Mouse (Mus musculus): Measurements from ENCODE around the gene Tmem131l. TPM values are rescaled to one million over a fixed set of nuclear protein-coding genes. Genes with fewer than 3 reads are reported as not detected.

Tmem131l gene
- polyA plus RNA-seq, 1 experiment from 2014 or later = 70.8 TPM

DNA sequence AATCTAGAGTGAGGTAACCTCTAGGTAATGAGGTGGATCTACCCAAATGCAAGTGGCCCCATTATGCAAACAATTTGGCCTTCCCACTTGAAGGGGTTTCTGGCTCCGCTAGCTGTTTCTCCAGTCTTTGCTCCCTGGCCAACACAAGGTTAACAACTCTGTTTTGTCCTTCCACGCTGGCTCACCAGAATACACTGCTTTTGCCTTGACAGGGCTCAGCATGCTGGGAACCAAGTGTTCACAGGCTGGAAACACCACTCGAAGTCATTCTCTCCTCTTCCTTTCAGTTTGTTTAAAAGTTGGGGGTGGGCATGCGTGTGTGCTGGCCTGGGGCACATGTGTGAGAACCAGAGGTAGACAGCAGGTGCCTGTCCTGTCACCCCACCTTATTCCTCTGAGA lies 91.2 kb downstream of the Tmem131l start:
- peaks cover 54% of the 10 kb centered on the region for H3K36me3 ChIP-seq
- no peak for DNase-seq (ENCODE audit: low spot score)

DNA sequence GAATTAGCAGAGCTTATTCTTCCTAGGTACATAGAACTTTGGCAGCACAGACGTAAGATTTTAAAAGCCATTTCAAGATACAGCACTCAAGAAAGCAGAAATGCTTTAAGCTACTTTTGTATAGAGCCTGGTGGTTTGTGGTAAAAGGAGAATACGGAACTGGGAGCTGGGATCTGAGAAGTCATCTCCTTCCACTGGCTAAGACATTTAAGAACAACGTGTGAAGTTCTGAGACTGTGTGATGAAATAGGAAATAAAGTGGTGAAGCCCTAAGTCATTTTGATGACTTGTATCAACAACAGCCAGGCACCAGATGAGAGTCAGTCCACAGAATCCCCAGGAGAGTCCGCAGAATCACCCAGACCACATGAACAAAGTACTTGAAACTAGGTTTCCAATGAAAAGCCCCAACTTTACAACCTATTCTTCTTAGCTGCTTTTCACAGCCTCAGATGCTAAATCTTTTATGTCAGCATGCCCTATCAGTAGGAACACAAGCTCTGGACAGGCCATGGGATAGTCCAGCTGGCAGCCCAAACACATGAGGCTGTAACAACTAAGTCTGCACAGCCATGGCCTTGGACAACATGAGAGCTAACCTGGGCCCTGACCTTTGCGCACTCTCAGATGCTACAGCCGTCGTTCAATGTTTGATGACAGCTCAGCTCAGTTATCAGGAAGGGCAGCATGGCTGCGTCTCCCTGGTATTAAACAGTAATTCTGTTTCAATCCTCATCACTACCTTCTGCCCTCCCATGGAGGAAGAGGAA lies 92.3 kb downstream of the Tmem131l start:
- Histone ChIP-seq H3K4me1 (replicated peaks) (no peaks in the 10 kb centered on the region), H3K27me3 (ENCODE audit: insufficient read depth, poor library complexity, severe bottlenecking) (no peaks in the 10 kb centered on the region), H3K27ac (no peak overlapping the region), H3K9me3 (no peaks in the 10 kb centered on the region), H3K4me3 (no peak overlapping the region), H3K36me3 (peaks cover 48% of the 10 kb centered on the region)
- WGBS = 79% methylated on average over 8 of the region's 8 CpGs
- DNase-seq (ENCODE audit: low spot score) = no peak

More for the DNA sequence above, 91.2 kb downstream of the Tmem131l start:
- 76% methylated on average over 4 of the region's 4 CpGs for WGBS
- no peaks in the 10 kb centered on the region for H3K4me1 ChIP-seq (replicated peaks)
- no peaks in the 10 kb centered on the region for H3K9me3 ChIP-seq
- H3K4me3 ChIP-seq = no peak overlapping the region
- no peaks in the 10 kb centered on the region for H3K27me3 ChIP-seq (ENCODE audit: insufficient read depth, poor library complexity, severe bottlenecking)
- no peak overlapping the region for H3K27ac ChIP-seq

DNA sequence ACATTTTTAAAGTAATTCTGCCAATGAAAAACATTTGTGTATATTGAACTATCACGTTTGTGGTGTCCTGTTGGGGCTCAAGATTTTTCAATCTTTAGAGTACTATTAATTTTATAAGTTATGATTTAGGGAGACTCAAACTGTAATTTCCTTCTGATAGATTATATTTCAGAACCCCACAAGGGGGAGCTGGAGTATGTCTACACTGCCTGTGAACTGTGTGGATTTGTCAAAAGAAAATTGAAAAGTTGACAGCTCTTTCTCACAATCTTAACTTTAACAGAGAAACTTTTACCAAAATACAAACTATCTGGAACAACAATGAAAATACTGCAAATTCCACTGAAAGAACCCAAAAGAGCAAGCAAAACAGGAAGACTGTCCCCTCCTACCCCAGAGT lies 93.1 kb downstream of the Tmem131l start:
- DNase-seq (ENCODE audit: low spot score) = no peak
- WGBS = 71% methylated on average over 1 of the region's 1 CpGs
- peaks cover 54% of the 10 kb centered on the region for H3K36me3 ChIP-seq
- H3K27ac ChIP-seq = no peak overlapping the region
- H3K4me3 ChIP-seq = no peak overlapping the region
- H3K4me1 ChIP-seq (replicated peaks) = no peaks in the 10 kb centered on the region
- no peaks in the 10 kb centered on the region for H3K27me3 ChIP-seq (ENCODE audit: insufficient read depth, poor library complexity, severe bottlenecking)
- H3K9me3 ChIP-seq = no peaks in the 10 kb centered on the region

DNA sequence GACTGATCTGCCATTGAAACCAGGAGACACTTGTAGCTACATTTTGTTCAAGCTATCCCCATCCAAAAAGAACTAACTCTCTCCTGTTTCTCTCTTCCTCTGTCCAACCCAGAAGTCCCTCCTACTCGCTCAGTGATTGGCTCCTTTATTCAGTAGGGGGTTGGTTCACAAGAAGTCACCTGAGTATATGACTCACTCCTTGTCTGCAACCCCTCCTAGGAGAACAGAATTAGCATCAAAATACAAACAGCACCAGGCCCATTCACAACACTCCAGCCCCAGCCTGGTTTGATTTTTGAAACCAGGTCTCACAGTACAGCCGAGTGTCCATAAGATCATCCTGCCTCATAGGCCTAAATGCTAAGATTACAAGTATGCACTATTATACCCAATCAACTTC lies 96.3 kb downstream of the Tmem131l start:
- WGBS = 83% methylated on average over 2 of the region's 2 CpGs
- no peak for DNase-seq (ENCODE audit: low spot score)
- Histone ChIP-seq H3K4me3 (no peak overlapping the region), H3K9me3 (no peaks in the 10 kb centered on the region), H3K27ac (no peak overlapping the region), H3K4me1 (replicated peaks) (0 out of 2 replicates have a peak, but pooled peaks cover 3% of the 10 kb centered on the region), H3K27me3 (ENCODE audit: insufficient read depth, poor library complexity, severe bottlenecking) (no peaks in the 10 kb centered on the region), H3K36me3 (peaks cover 54% of the 10 kb centered on the region)

DNA sequence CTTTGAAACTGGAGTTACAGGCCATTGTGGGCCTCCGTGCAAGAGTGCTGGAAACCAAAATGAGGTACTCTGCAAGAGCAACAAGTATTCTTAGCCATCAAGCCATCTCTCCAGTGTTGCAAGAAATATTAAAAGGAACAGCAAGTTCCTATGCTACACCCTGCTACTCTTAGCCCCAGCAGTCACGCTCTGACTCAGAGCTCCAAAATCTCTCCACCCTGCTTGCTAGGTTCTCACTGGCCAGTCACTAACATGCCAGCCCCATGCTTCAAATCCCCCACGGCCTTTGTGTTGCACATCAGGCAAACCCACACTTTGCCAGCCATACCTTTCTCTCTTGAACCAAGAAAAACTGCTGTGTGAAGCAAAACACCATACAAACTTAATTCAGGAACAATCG lies 96.8 kb downstream of the Tmem131l start:
- Histone ChIP-seq H3K9me3 (no peaks in the 10 kb centered on the region), H3K4me1 (replicated peaks) (peaks cover 3% of the 10 kb centered on the region; the same call in 1 of the 2 replicates), H3K27me3 (ENCODE audit: insufficient read depth, poor library complexity, severe bottlenecking) (no peaks in the 10 kb centered on the region), H3K4me3 (no peak overlapping the region), H3K27ac (no peak overlapping the region), H3K36me3 (peaks cover 56% of the 10 kb centered on the region)
- WGBS = 87% methylated on average over 4 of the region's 4 CpGs
- DNase-seq (ENCODE audit: low spot score) = no peak

DNA sequence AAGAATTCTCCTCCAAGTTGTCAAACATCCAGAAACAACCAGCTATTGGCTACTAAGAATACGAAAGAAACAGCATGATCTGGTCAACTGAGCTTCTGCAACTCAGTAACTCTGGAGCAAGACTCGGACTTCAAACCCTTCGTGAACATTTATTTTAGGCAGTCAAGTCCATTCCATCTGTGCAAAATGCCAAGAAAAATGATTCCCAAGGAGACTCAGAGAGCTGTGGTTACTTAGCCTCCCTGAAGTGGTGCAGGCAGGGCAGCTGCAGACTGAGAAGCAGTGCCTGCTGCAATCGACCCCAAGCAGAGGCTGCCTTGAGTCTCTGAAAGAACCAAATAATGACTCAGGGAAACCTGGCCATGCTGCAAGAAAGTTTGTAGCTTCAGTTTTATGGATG lies 98.1 kb downstream of the Tmem131l start:
- H3K36me3 ChIP-seq = peaks cover 67% of the 10 kb centered on the region
- WGBS = 88% methylated on average over 4 of the region's 4 CpGs
- DNase-seq (ENCODE audit: low spot score) = no peak

DNA sequence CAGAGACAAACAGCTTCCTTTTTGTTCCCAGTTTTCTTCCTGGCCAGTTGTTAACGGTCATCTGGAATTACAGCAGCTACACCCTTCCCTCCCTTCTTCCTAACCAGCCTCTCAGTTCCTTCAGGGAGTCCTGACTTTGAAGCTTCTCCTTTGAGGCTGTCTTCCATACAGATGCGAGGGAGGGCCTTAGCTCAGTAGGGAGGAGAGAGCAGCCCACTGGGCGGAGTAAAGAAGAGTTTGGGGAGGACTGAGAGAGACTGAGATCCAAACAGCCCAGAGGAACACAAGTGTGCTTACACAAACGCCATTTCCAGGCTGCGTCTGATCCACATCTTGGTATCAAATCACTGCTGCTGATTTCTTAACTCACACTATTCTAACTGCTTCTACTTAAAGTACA lies 101.1 kb downstream of the Tmem131l start:
- 37% methylated on average over 5 of the region's 5 CpGs for WGBS
- Histone ChIP-seq H3K4me1 (replicated peaks) (peaks cover 3% of the 10 kb centered on the region; the same call in 1 of the 2 replicates), H3K27ac (no peak overlapping the region), H3K36me3 (peaks cover 87% of the 10 kb centered on the region), H3K4me3 (no peak overlapping the region), H3K9me3 (no peaks in the 10 kb centered on the region), H3K27me3 (ENCODE audit: insufficient read depth, poor library complexity, severe bottlenecking) (no peaks in the 10 kb centered on the region)
- DNase-seq (ENCODE audit: low spot score) = no peak

More for the DNA sequence above, 98.1 kb downstream of the Tmem131l start:
- H3K27me3 ChIP-seq (ENCODE audit: insufficient read depth, poor library complexity, severe bottlenecking) = no peaks in the 10 kb centered on the region
- no peaks in the 10 kb centered on the region for H3K9me3 ChIP-seq
- H3K4me3 ChIP-seq = no peak overlapping the region
- peaks cover 3% of the 10 kb centered on the region; the same call in 1 of the 2 replicates for H3K4me1 ChIP-seq (replicated peaks)
- no peak overlapping the region for H3K27ac ChIP-seq

DNA sequence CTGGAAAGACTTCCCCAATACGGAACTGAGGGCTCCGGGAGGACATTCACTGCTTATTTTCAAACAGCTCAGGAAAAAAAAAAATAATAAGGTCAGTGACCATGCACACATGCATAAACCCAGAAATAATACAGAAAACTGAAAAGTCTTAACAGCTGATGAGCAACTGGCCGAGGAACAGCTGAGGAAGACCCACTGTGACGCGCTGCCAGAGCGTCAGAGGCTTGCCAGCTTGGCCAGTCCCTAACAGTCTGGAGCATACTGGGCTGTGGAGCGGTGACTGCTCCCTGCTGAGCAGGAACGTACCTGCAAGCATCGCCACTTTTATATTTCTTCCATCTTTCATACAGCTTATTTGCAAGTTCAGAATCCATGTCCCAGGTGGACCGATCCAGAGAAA lies 105.5 kb downstream of the Tmem131l start:
- Histone ChIP-seq H3K27me3 (ENCODE audit: insufficient read depth, poor library complexity, severe bottlenecking) (no peaks in the 10 kb centered on the region), H3K4me1 (replicated peaks) (peaks cover 3% of the 10 kb centered on the region; the same call in 1 of the 2 replicates), H3K9me3 (no peaks in the 10 kb centered on the region), H3K27ac (no peak overlapping the region), H3K4me3 (no peak overlapping the region), H3K36me3 (peaks cover 98% of the 10 kb centered on the region)
- 94% methylated on average over 10 of the region's 10 CpGs for WGBS
- no peak for DNase-seq (ENCODE audit: low spot score)

DNA sequence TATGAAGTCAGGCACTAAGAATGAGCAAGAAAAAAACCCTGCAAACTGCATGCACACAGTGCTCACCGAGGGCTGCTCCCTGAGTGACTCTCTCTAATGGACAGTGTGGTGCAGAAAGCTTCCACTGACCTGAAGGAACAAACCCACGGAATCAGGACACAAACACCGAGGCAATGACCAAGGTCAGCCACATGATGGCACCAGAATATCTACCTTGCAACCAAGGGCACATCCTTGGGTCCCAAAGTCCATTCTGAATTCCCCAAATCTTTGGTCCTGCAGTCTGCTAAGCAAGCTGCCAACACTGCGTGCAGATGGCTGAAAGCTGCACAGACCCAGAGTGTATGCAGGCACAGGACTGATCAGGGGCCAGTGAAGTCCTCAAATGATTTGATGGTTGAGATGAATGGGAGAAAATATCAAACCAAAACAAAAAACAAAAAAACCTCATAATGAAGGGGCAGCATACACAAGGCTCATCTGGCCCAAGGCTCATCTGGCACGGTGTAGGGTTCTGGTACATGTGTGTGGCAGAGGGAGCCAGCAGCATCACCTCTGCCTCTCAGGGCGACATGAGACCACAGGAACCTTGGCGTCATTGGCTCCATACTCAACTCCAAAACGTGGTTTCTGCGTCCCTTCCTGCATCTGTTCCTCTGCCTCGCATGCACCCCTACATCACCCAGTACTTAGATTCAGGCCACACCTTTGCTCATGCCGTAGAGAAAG lies 124.0 kb downstream of the Tmem131l start:
- WGBS = 81% methylated on average over 11 of the region's 11 CpGs
- no peaks in the 10 kb centered on the region for H3K27me3 ChIP-seq (ENCODE audit: insufficient read depth, poor library complexity, severe bottlenecking)
- peak; percentile 50 for DNase-seq (ENCODE audit: low spot score)
- peaks cover 99% of the 10 kb centered on the region for H3K36me3 ChIP-seq
- H3K4me3 ChIP-seq = no peak overlapping the region
- no peaks in the 10 kb centered on the region for H3K9me3 ChIP-seq
- no peaks in the 10 kb centered on the region for H3K4me1 ChIP-seq (replicated peaks)
- no peak overlapping the region for H3K27ac ChIP-seq

DNA sequence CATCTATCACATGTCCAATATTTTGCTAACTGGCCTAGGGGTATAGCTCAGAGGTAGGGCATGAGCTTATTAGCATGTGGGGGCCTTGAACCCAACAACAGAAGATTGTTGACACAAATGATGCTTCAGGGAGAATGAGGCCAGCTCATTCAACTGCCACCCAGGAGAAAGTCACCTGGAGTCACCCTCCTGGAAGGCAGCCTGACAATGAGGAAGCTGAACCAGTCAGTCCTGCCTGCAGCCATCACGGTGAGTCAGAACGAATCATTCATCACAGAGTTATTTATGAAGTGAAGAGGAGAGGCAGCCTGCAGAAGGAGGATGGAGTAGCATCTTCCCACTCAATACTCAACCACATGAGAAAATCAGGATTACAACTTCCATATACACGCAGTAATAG lies 124.9 kb downstream of the Tmem131l start:
- Histone ChIP-seq H3K27me3 (ENCODE audit: insufficient read depth, poor library complexity, severe bottlenecking) (no peaks in the 10 kb centered on the region), H3K9me3 (no peaks in the 10 kb centered on the region), H3K36me3 (peaks cover 99% of the 10 kb centered on the region), H3K4me3 (no peak overlapping the region), H3K27ac (no peak overlapping the region), H3K4me1 (replicated peaks) (no peaks in the 10 kb centered on the region)
- WGBS = 93% methylated on average over 3 of the region's 3 CpGs
- no peak for DNase-seq (ENCODE audit: low spot score)

DNA sequence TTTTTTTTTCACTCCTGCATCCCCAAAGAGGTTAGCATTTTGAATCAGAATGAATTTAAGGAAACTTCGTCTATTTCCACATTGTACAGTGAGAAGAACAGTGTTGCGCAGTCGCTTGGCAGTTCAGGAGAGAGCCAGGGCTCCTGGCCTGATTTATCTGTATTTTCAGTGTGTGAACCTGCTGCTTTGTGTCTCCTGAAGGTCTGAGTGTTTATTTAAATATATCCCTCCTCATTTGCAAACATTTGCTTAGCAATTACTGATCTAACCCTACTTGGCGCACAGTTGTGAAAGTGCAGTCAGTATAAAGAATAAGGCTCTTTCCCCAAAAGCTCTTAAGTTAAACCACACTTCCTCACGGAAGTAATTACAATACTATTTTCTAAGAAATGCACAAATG lies 129.3 kb downstream of the Tmem131l start:
- peaks cover 97% of the 10 kb centered on the region for H3K36me3 ChIP-seq
- DNase-seq (ENCODE audit: low spot score) = no peak
- whole genome bisulfite sequencing = 92% methylated on average over 5 of the region's 5 CpGs
- H3K4me3 ChIP-seq = no peak overlapping the region
- no peaks in the 10 kb centered on the region for H3K9me3 ChIP-seq
- H3K27ac ChIP-seq = no peak overlapping the region
- no peaks in the 10 kb centered on the region for H3K27me3 ChIP-seq (ENCODE audit: insufficient read depth, poor library complexity, severe bottlenecking)
- no peaks in the 10 kb centered on the region for H3K4me1 ChIP-seq (replicated peaks)

DNA sequence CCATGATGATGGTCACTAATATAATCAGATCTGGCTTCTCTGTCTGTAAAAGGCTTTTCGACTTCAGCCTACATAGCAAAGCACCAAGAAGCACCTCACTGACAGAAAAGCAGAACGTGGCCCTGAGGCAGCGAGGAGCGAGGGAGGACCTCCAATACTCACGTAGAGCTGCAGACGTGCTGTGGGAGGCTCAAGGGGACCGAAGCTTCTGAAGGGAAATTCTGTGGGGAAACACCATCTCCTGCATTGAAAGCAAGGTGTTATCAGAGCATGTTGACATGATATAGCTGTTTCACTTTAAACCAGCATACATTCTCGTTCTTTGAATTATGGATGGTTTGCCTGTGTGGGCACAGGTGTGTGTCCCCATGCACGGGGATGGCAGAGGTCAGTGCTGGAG lies 133.8 kb downstream of the Tmem131l start:
- 93% methylated on average over 9 of the region's 9 CpGs for WGBS
- Histone ChIP-seq H3K9me3 (no peaks in the 10 kb centered on the region), H3K4me3 (no peak overlapping the region), H3K27ac (no peak overlapping the region), H3K4me1 (replicated peaks) (no peaks in the 10 kb centered on the region), H3K27me3 (ENCODE audit: insufficient read depth, poor library complexity, severe bottlenecking) (no peaks in the 10 kb centered on the region), H3K36me3 (peaks cover 98% of the 10 kb centered on the region)
- DNase-seq (ENCODE audit: low spot score) = no peak

DNA sequence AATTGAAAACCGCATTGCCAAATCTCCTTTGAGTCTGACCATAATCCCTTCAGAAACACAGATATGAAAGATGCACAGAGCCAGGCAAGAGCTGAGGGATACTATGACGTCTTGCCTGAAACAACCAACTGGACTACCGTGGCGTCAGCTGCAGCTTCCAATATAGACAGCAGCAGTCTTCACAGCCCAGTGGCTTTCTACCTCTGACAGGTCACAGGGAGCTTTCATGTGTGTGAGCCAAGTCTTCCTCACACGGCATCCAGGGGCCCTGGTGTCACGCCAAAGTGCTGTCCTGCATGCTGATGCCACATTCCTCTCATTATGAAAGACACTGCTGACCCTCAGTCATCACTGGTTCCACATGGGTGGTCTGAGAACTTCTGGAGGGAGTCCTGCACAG lies 134.8 kb downstream of the Tmem131l start:
- Histone ChIP-seq H3K9me3 (no peaks in the 10 kb centered on the region), H3K27me3 (ENCODE audit: insufficient read depth, poor library complexity, severe bottlenecking) (no peaks in the 10 kb centered on the region), H3K4me3 (no peak overlapping the region), H3K4me1 (replicated peaks) (no peaks in the 10 kb centered on the region), H3K36me3 (peaks cover 98% of the 10 kb centered on the region), H3K27ac (no peak overlapping the region)
- DNase-seq (ENCODE audit: low spot score) = no peak
- WGBS = 86% methylated on average over 6 of the region's 6 CpGs
